In the genomic region with DNA sequence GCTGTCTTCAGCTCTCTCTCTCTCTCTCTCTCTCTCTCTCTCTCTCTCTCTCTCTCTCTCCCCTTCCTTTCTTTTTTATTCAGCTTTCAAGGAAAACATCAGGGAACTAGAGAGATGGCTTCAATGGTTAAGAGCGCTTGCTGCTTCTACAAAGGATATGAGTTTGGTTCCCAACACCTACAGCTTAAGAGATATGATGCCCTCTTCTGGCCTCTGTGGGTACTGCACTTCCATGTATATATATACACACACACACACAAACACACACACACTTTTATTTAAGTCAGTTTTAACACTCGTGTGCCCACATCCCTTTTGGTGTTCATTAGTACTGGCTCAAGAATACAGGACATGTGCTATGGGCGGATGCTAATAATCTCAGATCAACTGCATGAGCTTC, we compare ENCODE assay signal across 19 mouse cellular contexts.
DNase-seq lines count a peak whose midpoint lies in the region; ATAC-seq and TF ChIP-seq lines count a peak whose summit lies in the region.
"Had no signal": no experiment of that assay in that cellular context is flagged by ENCODE, and none has a peak within 500 bp of the region (broad histone marks: within the 10 kb centered on the region; RNA-seq: fewer than 3 reads in every experiment).

No protein-coding gene starts in this region.

- H3K27ac ChIP-seq in layer of hippocampus, adult 2 months: no peak overlapping the region
- H3K27ac ChIP-seq in neural tube, embryonic 15.5 days (replicated peaks): no peak overlapping the region
- H3K27ac ChIP-seq: heart, embryonic 10.5 days; midbrain, embryonic 10.5 days had no signal

- H3K4me2 ChIP-seq in neural tube, embryonic 15.5 days: no peak overlapping the region

- DNase-seq in CD4-positive, CD25-positive, alpha-beta regulatory T cell, adult 2 months (ENCODE audit: low read depth, low spot score): peak; percentile 25
- DNase-seq in layer of hippocampus, adult 2 months (ENCODE audit: low spot score in 2 of 2): no peak
- no peak for DNase-seq in layer of hippocampus, adult 8-10 months (ENCODE audit: low spot score in 2 of 2)
- peak; percentile 23 for DNase-seq in 416B (ENCODE audit: low read depth)
- peak; percentile 14 for DNase-seq in brain, adult 2 months (ENCODE audit: low read depth, low spot score)
- DNase-seq in thymus, adult 18-20 months: no peak
- DNase-seq: adrenal gland, postnatal 14 days; cerebellum, adult 9-10 months; gastrocnemius, postnatal 10 days; heart, postnatal 4 days; kidney, postnatal 10 days; retina, postnatal 1 day; spleen, adult 18-20 months had no signal

- 96% methylated on average over 3 of the region's 3 CpGs for WGBS in neural tube, embryonic 15.5 days

- no peaks in the 10 kb centered on the region for H3K36me3 ChIP-seq in neural tube, embryonic 15.5 days
- H3K36me3 ChIP-seq: G1E; heart, embryonic 10.5 days; midbrain, embryonic 10.5 days had no signal

- H3K9ac ChIP-seq in neural tube, embryonic 15.5 days (replicated peaks): no peak overlapping the region

- no peaks in the 10 kb centered on the region for H3K27me3 ChIP-seq in neural tube, embryonic 15.5 days (replicated peaks)

- peak; percentile 46 for TF ChIP-seq CTCF in layer of hippocampus, adult 2 months (conservative IDR thresholded peaks at IDR 0.05)

- no peak for ATAC-seq in CD4-positive, CD25-positive, alpha-beta regulatory T cell, adult 4 months
- ATAC-seq in neural tube, embryonic 15.5 days (ENCODE audit: low FRiP score): no peak
- ATAC-seq: forebrain, embryonic 14.5 days had no signal

- H3K4me1 ChIP-seq in neural tube, embryonic 15.5 days: no peaks in the 10 kb centered on the region

- H3K9me3 ChIP-seq in neural tube, embryonic 15.5 days (replicated peaks): no peaks in the 10 kb centered on the region
- H3K9me3 ChIP-seq: heart, embryonic 10.5 days had no signal

- no peak overlapping the region for H3K4me3 ChIP-seq in layer of hippocampus, adult 2 months
- no peak overlapping the region for H3K4me3 ChIP-seq in neural tube, embryonic 15.5 days (replicated peaks)
- H3K4me3 ChIP-seq: heart, embryonic 10.5 days; midbrain, embryonic 10.5 days had no signal

Comparison
In these comparisons a context has a peak if more than half of its experiments do, and no peak if none do; other contexts are left out.
1. DNase-seq: peak in CD4-positive, CD25-positive, alpha-beta regulatory T cell, adult 2 months (single experiment), 416B (single experiment) and brain, adult 2 months (single experiment); none in layer of hippocampus, adult 2 months (0 of 2), layer of hippocampus, adult 8-10 months (0 of 2) and thymus, adult 18-20 months (0 of 2).